Mouse (Mus musculus) cortical plate, adult 2 months (tissue): Measurements from ENCODE around the gene Eras.

Experiments used
- CTCF ChIP-seq: fragments of 200-500 bp; IDR thresholded peaks from 2 replicates; pipeline ENCODE4 v1.5.1; 2011; ENCODE audit warnings: mild to moderate bottlenecking, control low read depth, low read length; ENCODE audit not compliant: insufficient read depth; ENCODE audit errors: extremely low read depth
- POLR2A ChIP-seq: fragments of 200-500 bp; IDR thresholded peaks from 2 replicates; pipeline ENCODE4 v1.6.1; 2011; ENCODE audit warnings: mild to moderate bottlenecking, low read length, control low read depth; ENCODE audit not compliant: insufficient read depth; ENCODE audit errors: extremely low read depth

- TF ChIP-seq CTCF (no peak), POLR2A (no peak)
Measured at GRCm38 (mm10) chrX:7937667-7938066, 9.3 kb upstream of the Eras start.
